Comparison of ENCODE assay signal across 8 mouse cellular contexts in the genomic region with DNA sequence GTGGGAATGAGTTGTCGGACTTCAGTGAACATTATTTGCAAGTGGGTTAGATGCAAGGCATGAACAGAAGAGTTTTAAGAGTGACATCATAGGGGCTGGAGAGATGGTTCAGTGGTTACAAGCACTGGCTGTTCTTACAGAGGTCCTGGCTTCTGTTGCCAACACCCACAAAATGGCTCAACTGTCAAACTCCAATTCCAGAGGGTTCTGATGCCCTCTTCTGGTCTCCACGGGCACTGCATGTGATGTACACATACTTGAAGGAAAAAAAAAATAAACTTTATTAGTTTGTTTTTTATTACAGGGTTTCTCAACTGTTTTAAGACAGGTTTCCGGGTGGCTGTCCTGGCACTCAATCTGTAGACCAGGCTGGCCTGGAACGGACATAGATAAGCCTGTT. TPM values are rescaled to one million over a fixed set of nuclear protein-coding genes. Genes with fewer than 3 reads are reported as not detected.
DNase-seq lines count a peak whose midpoint lies in the region; ATAC-seq and TF ChIP-seq lines count a peak whose summit lies in the region.

No protein-coding gene starts in this region.

- TF ChIP-seq CTCF in heart, adult 2 months (IDR thresholded peaks at IDR 0.05) = peak; percentile 79

- H3K4me1 ChIP-seq in heart, adult 2 months (ENCODE audit: control insufficient read depth, insufficient read depth, low read length) = 0 out of 2 replicates have a peak, but pooled peaks cover 2% of the 10 kb centered on the region

- TF ChIP-seq POLR2A in heart, adult 2 months (IDR thresholded peaks at IDR 0.05; ENCODE audit: insufficient read depth, low read depth, low read length) = 0 out of 2 replicates have a peak, but pooled peaks have one; percentile 9

- WGBS in heart, adult 2 months = 78% methylated on average over 4 of the region's 4 CpGs

- no peaks in the 10 kb centered on the region for H3K36me3 ChIP-seq in heart, adult 2 months (ENCODE audit: control insufficient read depth, insufficient read depth, low read length)

- no peak overlapping the region for H3K27ac ChIP-seq in heart, adult 2 months

- H3K27me3 ChIP-seq in heart, adult 2 months (ENCODE audit: control insufficient read depth, insufficient read depth, low read length) = no peaks in the 10 kb centered on the region

- no peak overlapping the region for H3K4me3 ChIP-seq in heart, adult 2 months

- TF ChIP-seq EP300 in heart, adult 2 months (IDR thresholded peaks at IDR 0.05; ENCODE audit: insufficient read depth, low read depth, low read length) = no peak

- no peaks in the 10 kb centered on the region for H3K79me2 ChIP-seq in heart, adult 2 months (replicated peaks; ENCODE audit: control insufficient read depth, insufficient read depth, low read length)

- intact Hi-C loops in heart, adult 2 months (cut with DNase I) = loop anchor here (1.0 kb wide), 1 partner anchor 64 kb away; no protein-coding TSS in a partner anchor
- intact Hi-C loops in heart, postnatal 25 days (cut with DNase I) = loop anchor here (1.0 kb wide), 1 partner anchor 64 kb away; no protein-coding TSS in a partner anchor

- no peak overlapping the region for H3K9ac ChIP-seq in heart, adult 2 months (ENCODE audit: low read depth, low read length)

- peak; percentile 29 to 54 for DNase-seq in heart, adult 2 months
- no peak for DNase-seq in heart, postnatal 25 days (ENCODE audit: low spot score)
- DNase-seq in right cerebral cortex, adult 2 months (ENCODE audit: low spot score in 2 of 2) = peak; percentile 47 to 58
- no peak for DNase-seq in right cerebral cortex, postnatal 25 days
- peak; percentile 67 for DNase-seq in cerebellum, adult 9-10 months
- peak; percentile 61 for DNase-seq in kidney, adult 9 months
- DNase-seq in natural killer cell, adult 2 months (ENCODE audit: low spot score in 2 of 2) = peak; percentile 41 to 57

- no peak for ATAC-seq in erythroblast, adult 5-6 weeks (replicated peaks; ENCODE audit: low FRiP score, poor library complexity, severe bottlenecking)

RNA-seq across cellular contexts. Expression of a gene that starts 2.4 kb away (rescaled TPM):
- total RNA-seq in heart, adult 2 months (2021) = 10 to 100 TPM; 83.2 to 99.8 TPM
- polyA plus RNA-seq in heart, adult 2 months (2012; rRNA removed) = 208 and 238 TPM in 2 replicates
- total RNA-seq in heart, postnatal 25 days (2021) = 10 to 100 TPM; 85.8 to 88.6 TPM
- total RNA-seq in erythroblast, adult 5-6 weeks (2015; ENCODE audit: low replicate concordance) = 10.2 and 16.5 TPM in 2 replicates
- 5.6 and 7.7 TPM in 2 replicates for total RNA-seq in erythroblast, adult 5-6 weeks (2017; ENCODE audit: low replicate concordance)

RNA-seq across cellular contexts. Expression of a gene that starts 28.7 kb away (rescaled TPM):
- under 1 TPM; 0.43 to 0.50 TPM for total RNA-seq in heart, adult 2 months (2021)
- polyA plus RNA-seq in heart, adult 2 months (2012; rRNA removed) = 1.7 and 2.0 TPM in 2 replicates
- 1 to 10 TPM in 1 of 2 experiments, under 1 TPM in 1; 0.49 to 1.1 TPM for total RNA-seq in heart, postnatal 25 days (2021)
- total RNA-seq in erythroblast, adult 5-6 weeks (2015; ENCODE audit: low replicate concordance) = not detected in 2 replicates
- total RNA-seq in erythroblast, adult 5-6 weeks (2017; ENCODE audit: low replicate concordance) = not detected in 2 replicates

RNA-seq across cellular contexts. Expression of a gene that starts 36.6 kb away (rescaled TPM):
- 100 to 1,000 TPM; 179 to 194 TPM for total RNA-seq in heart, adult 2 months (2021)
- polyA plus RNA-seq in heart, adult 2 months (2012; rRNA removed) = 259 and 275 TPM in 2 replicates
- 100 to 1,000 TPM; 205 to 207 TPM for total RNA-seq in heart, postnatal 25 days (2021)
- 11.7 and 13.4 TPM in 2 replicates for total RNA-seq in erythroblast, adult 5-6 weeks (2015; ENCODE audit: low replicate concordance)
- total RNA-seq in erythroblast, adult 5-6 weeks (2017; ENCODE audit: low replicate concordance) = 14.1 and 20.7 TPM in 2 replicates

RNA-seq across cellular contexts. Expression of a gene that starts 41.2 kb away (rescaled TPM):
- 10 to 100 TPM; 22.4 to 22.8 TPM for total RNA-seq in heart, adult 2 months (2021)
- 28.2 and 33.5 TPM in 2 replicates for polyA plus RNA-seq in heart, adult 2 months (2012; rRNA removed)
- total RNA-seq in heart, postnatal 25 days (2021) = 10 to 100 TPM; 19.2 to 22.0 TPM
- 20.8 and 25.9 TPM in 2 replicates for total RNA-seq in erythroblast, adult 5-6 weeks (2015; ENCODE audit: low replicate concordance)
- 9.8 and 12.3 TPM in 2 replicates for total RNA-seq in erythroblast, adult 5-6 weeks (2017; ENCODE audit: low replicate concordance)

RNA-seq across cellular contexts. Expression of a gene that starts 47.9 kb away (rescaled TPM):
- 100 to 1,000 TPM; 154 to 163 TPM for total RNA-seq in heart, adult 2 months (2021)
- polyA plus RNA-seq in heart, adult 2 months (2012; rRNA removed) = 547 and 614 TPM in 2 replicates
- 100 to 1,000 TPM; 235 to 245 TPM for total RNA-seq in heart, postnatal 25 days (2021)
- total RNA-seq in erythroblast, adult 5-6 weeks (2015; ENCODE audit: low replicate concordance) = 26.1 and 31.3 TPM in 2 replicates
- total RNA-seq in erythroblast, adult 5-6 weeks (2017; ENCODE audit: low replicate concordance) = 12.0 and 21.8 TPM in 2 replicates

Comparison
In these comparisons a context has a peak if more than half of its experiments do, and no peak if none do; other contexts are left out.
1. DNase-seq: peak in heart, adult 2 months (2 of 2), right cerebral cortex, adult 2 months (2 of 2), cerebellum, adult 9-10 months (single experiment), kidney, adult 9 months (single experiment) and natural killer cell, adult 2 months (2 of 2); none in heart, postnatal 25 days (single experiment) and right cerebral cortex, postnatal 25 days (single experiment).
2. RNA of a gene that starts 2.4 kb away (total RNA-seq): 83.2 to 99.8 TPM in heart, adult 2 months and 85.8 to 88.6 TPM in heart, postnatal 25 days; 5.6 to 16.5 TPM in erythroblast, adult 5-6 weeks; every median in the first group is over 4 times any median in the second.
3. RNA of a gene that starts 36.6 kb away (total RNA-seq): 205 to 207 TPM in heart, postnatal 25 days and 179 to 194 TPM in heart, adult 2 months; 11.7 to 20.7 TPM in erythroblast, adult 5-6 weeks; every median in the first group is over 4 times any median in the second.